In genomic region chr19:48548143-48548881, GRCm38 (mm10) we compare ENCODE assay signal across 21 mouse cellular contexts.
A peak's percentile ranks its signal among the peaks of the same experiment; 100 is the strongest.
DNase-seq lines count a peak whose midpoint lies in the region; ATAC-seq and TF ChIP-seq lines count a peak whose summit lies in the region.
"Had no signal": no experiment of that assay in that cellular context is flagged by ENCODE, and none has a peak within 500 bp of the region (broad histone marks: within the 10 kb centered on the region; RNA-seq: fewer than 3 reads in every experiment).

No protein-coding gene starts in this region.

- no peaks in the 10 kb centered on the region for H3K36me3 ChIP-seq in embryonic facial prominence, embryonic 11.5 days (replicated peaks; ENCODE audit: control insufficient read depth, insufficient read depth, low read depth, low read length)
- no peaks in the 10 kb centered on the region for H3K36me3 ChIP-seq in midbrain, embryonic 14.5 days (ENCODE audit: control insufficient read depth, insufficient read depth, low read length)
- H3K36me3 ChIP-seq: forebrain, embryonic 15.5 days; heart, embryonic 15.5 days; intestine, embryonic 15.5 days; kidney, embryonic 15.5 days; limb, embryonic 13.5 days; liver, embryonic 13.5 days had no signal

- no peak for TF ChIP-seq CTCF in left cerebral cortex, adult 2 months (IDR thresholded peaks at IDR 0.05)

- H3K4me2 ChIP-seq in embryonic facial prominence, embryonic 11.5 days (ENCODE audit: low read depth, low read length), result no peak overlapping the region
- no peak overlapping the region for H3K4me2 ChIP-seq in midbrain, embryonic 14.5 days (ENCODE audit: low read length)
- H3K4me2 ChIP-seq: forebrain, embryonic 15.5 days; heart, embryonic 15.5 days; intestine, embryonic 15.5 days; kidney, embryonic 15.5 days; limb, embryonic 13.5 days; liver, embryonic 13.5 days; lung, embryonic 14.5 days had no signal

- no peak overlapping the region for H3K9ac ChIP-seq in embryonic facial prominence, embryonic 11.5 days (replicated peaks; ENCODE audit: low read length)
- no peak overlapping the region for H3K9ac ChIP-seq in midbrain, embryonic 14.5 days (replicated peaks; ENCODE audit: low read length)
- H3K9ac ChIP-seq: forebrain, embryonic 15.5 days; heart, embryonic 15.5 days; intestine, embryonic 15.5 days; kidney, embryonic 15.5 days; limb, embryonic 13.5 days; liver, embryonic 13.5 days; lung, embryonic 14.5 days had no signal

- H3K27me3 ChIP-seq in embryonic facial prominence, embryonic 11.5 days (ENCODE audit: control insufficient read depth, insufficient read depth, low read length), result no peaks in the 10 kb centered on the region
- H3K27me3 ChIP-seq in midbrain, embryonic 14.5 days (ENCODE audit: control insufficient read depth, insufficient read depth, low read length), result no peaks in the 10 kb centered on the region
- H3K27me3 ChIP-seq: CH12.LX; forebrain, embryonic 15.5 days; heart, embryonic 15.5 days; intestine, embryonic 15.5 days; kidney, embryonic 15.5 days; limb, embryonic 13.5 days; liver, embryonic 13.5 days had no signal

- H3K4me1 ChIP-seq in embryonic facial prominence, embryonic 11.5 days (ENCODE audit: control insufficient read depth, insufficient read depth, low read length), result no peaks in the 10 kb centered on the region
- no peaks in the 10 kb centered on the region for H3K4me1 ChIP-seq in midbrain, embryonic 14.5 days (ENCODE audit: control insufficient read depth, insufficient read depth, low read length)
- H3K4me1 ChIP-seq: heart, embryonic 15.5 days; intestine, embryonic 15.5 days; kidney, embryonic 15.5 days; limb, embryonic 13.5 days; liver, embryonic 13.5 days had no signal

- ATAC-seq in embryonic facial prominence, embryonic 11.5 days (replicated peaks; ENCODE audit: insufficient number of reproducible peaks, low FRiP score, low TSS enrichment, low read depth), result no peak
- peak; percentile 34; the same call in 1 of the 2 replicates for ATAC-seq in midbrain, embryonic 14.5 days (ENCODE audit: low FRiP score, low TSS enrichment)
- ATAC-seq: forebrain, embryonic 15.5 days; intestine, embryonic 15.5 days had no signal

- DNase-seq in cerebellum, adult 9-10 months, result peak; percentile 3
- no peak for DNase-seq in cerebellum, postnatal 36 days
- DNase-seq in embryo, embryonic 10 days (ENCODE audit: low spot score), result peak; percentile 8
- DNase-seq in embryonic facial prominence, embryonic 11.5 days (ENCODE audit: low spot score), result peak; percentile 23
- DNase-seq in midbrain, embryonic 14.5 days, result peak; percentile 60
- DNase-seq in left cerebral cortex, adult 2 months (ENCODE audit: extremely low spot score in 1 of 2, low spot score in 2 of 2), result no peak
- DNase-seq in layer of hippocampus, adult 18-20 months (ENCODE audit: low spot score in 2 of 2), result no peak
- no peak for DNase-seq in kidney, adult 18-20 months
- DNase-seq: gastrocnemius, postnatal 14 days; kidney, postnatal 4 days; liver, embryonic 13.5 days; lung, embryonic 14.5 days; lung, postnatal 36 days; thymus, postnatal 36 days had no signal

- intact Hi-C loops in left cerebral cortex, adult 2 months (cut with DNase I), result loop anchor here (10.0 kb wide), 1 partner anchor 344 kb away; the partner anchor contains the start of gene Sorcs3

- no peak overlapping the region for H3K27ac ChIP-seq in embryonic facial prominence, embryonic 11.5 days (replicated peaks; ENCODE audit: low read depth, low read length)
- no peak overlapping the region for H3K27ac ChIP-seq in midbrain, embryonic 14.5 days (replicated peaks; ENCODE audit: low read depth, low read length)
- H3K27ac ChIP-seq in left cerebral cortex, adult 2 months, result no peak overlapping the region
- H3K27ac ChIP-seq: forebrain, embryonic 15.5 days; heart, embryonic 15.5 days; intestine, embryonic 15.5 days; kidney, embryonic 15.5 days; limb, embryonic 13.5 days; liver, embryonic 13.5 days had no signal

- H3K4me3 ChIP-seq in embryonic facial prominence, embryonic 11.5 days (ENCODE audit: low read depth, low read length), result no peak overlapping the region
- H3K4me3 ChIP-seq in midbrain, embryonic 14.5 days (replicated peaks; ENCODE audit: low read depth, low read length), result no peak overlapping the region
- H3K4me3 ChIP-seq in left cerebral cortex, adult 2 months, result no peak overlapping the region
- H3K4me3 ChIP-seq: erythroblast, embryonic 14.5 days; forebrain, embryonic 15.5 days; heart, embryonic 15.5 days; intestine, embryonic 15.5 days; kidney, embryonic 15.5 days; limb, embryonic 13.5 days; liver, embryonic 13.5 days had no signal

- 13% methylated on average over 9 of the region's 9 CpGs for WGBS in embryonic facial prominence, embryonic 11.5 days
- 15% methylated on average over 9 of the region's 9 CpGs for WGBS in midbrain, embryonic 14.5 days

- no peaks in the 10 kb centered on the region for H3K9me3 ChIP-seq in embryonic facial prominence, embryonic 11.5 days (replicated peaks; ENCODE audit: control insufficient read depth, low read length)
- no peaks in the 10 kb centered on the region for H3K9me3 ChIP-seq in midbrain, embryonic 14.5 days (ENCODE audit: control insufficient read depth, low read length)
- H3K9me3 ChIP-seq: forebrain, embryonic 15.5 days; heart, embryonic 15.5 days; intestine, embryonic 15.5 days; kidney, embryonic 15.5 days; limb, embryonic 13.5 days; liver, embryonic 13.5 days had no signal

Comparison
In these comparisons a context has a peak if more than half of its experiments do, and no peak if none do; other contexts are left out.
1. DNase-seq: peak in cerebellum, adult 9-10 months (single experiment), embryo, embryonic 10 days (single experiment), embryonic facial prominence, embryonic 11.5 days (single experiment) and midbrain, embryonic 14.5 days (single experiment); none in cerebellum, postnatal 36 days (0 of 2), left cerebral cortex, adult 2 months (0 of 2), layer of hippocampus, adult 18-20 months (0 of 2) and kidney, adult 18-20 months (single experiment).